ENCODE assay signal across 16 mouse cellular contexts in genomic region chr15:11835913-11836312, GRCm38 (mm10).
DNase-seq lines count a peak whose midpoint lies in the region; ATAC-seq and TF ChIP-seq lines count a peak whose summit lies in the region.
"Had no signal": no experiment of that assay in that cellular context is flagged by ENCODE, and none has a peak within 500 bp of the region (broad histone marks: within the 10 kb centered on the region; RNA-seq: fewer than 3 reads in every experiment).

No protein-coding gene starts in this region.

- H3K36me3 ChIP-seq in heart, embryonic 10.5 days, result no peaks in the 10 kb centered on the region
- H3K36me3 ChIP-seq in kidney, postnatal 0 days (ENCODE audit: insufficient read depth, low read length), result no peaks in the 10 kb centered on the region
- H3K36me3 ChIP-seq: G1E; liver, embryonic 12.5 days had no signal

- in situ Hi-C loops in Patski (cut with MboI; ENCODE audit: low pct_unique_long_range_greater_than_20kb), result no loop called here

- no peak; the same call in 1 of the 2 replicates for ATAC-seq in kidney, postnatal 0 days (replicated peaks; ENCODE audit: low FRiP score, low read depth)
- ATAC-seq in Patski, result peak; percentile 98
- ATAC-seq in monocyte, adult 5-6 weeks (replicated peaks; ENCODE audit: insufficient number of reproducible peaks, low FRiP score, low TSS enrichment, poor library complexity, severe bottlenecking), result no peak
- ATAC-seq: liver, embryonic 12.5 days had no signal

- peaks cover 10% of the 10 kb centered on the region for H3K4me1 ChIP-seq in heart, embryonic 10.5 days
- no peaks in the 10 kb centered on the region for H3K4me1 ChIP-seq in kidney, postnatal 0 days (replicated peaks; ENCODE audit: insufficient read depth, low read length)
- H3K4me1 ChIP-seq in embryonic fibroblast, embryonic 13.5 days (ENCODE audit: control insufficient read depth, insufficient read depth, low read length), result peaks cover 20% of the 10 kb centered on the region
- H3K4me1 ChIP-seq: liver, embryonic 12.5 days had no signal

- no peak overlapping the region for H3K4me2 ChIP-seq in kidney, postnatal 0 days (ENCODE audit: low read length)
- H3K4me2 ChIP-seq: liver, embryonic 12.5 days had no signal

- POLR2A ChIA-PET in Patski (lab: Charles Lee), result interaction anchor here (0.9 kb wide), 1 partner anchor 69 kb away, joined by 3 read pairs; no protein-coding TSS in a partner anchor

- no peaks in the 10 kb centered on the region for H3K27me3 ChIP-seq in heart, embryonic 10.5 days (ENCODE audit: insufficient read depth, poor library complexity, severe bottlenecking)
- H3K27me3 ChIP-seq in kidney, postnatal 0 days (ENCODE audit: insufficient read depth, low read length), result no peaks in the 10 kb centered on the region
- H3K27me3 ChIP-seq in Patski, result no peaks in the 10 kb centered on the region
- H3K27me3 ChIP-seq: liver, embryonic 12.5 days had no signal

- no peak for TF ChIP-seq POLR2A in embryonic fibroblast, embryonic 13.5 days (IDR thresholded peaks at IDR 0.05; ENCODE audit: low read depth, low read length)

- no peak overlapping the region for H3K4me3 ChIP-seq in heart, embryonic 10.5 days
- H3K4me3 ChIP-seq in kidney, postnatal 0 days (replicated peaks; ENCODE audit: low read depth, low read length), result no peak overlapping the region
- H3K4me3 ChIP-seq in embryonic fibroblast, embryonic 13.5 days (ENCODE audit: insufficient read depth, low read length), result no peak overlapping the region
- H3K4me3 ChIP-seq: liver, embryonic 12.5 days had no signal

- CTCF ChIA-PET in Patski (lab: Charles Lee), result no interaction called here

- WGBS in heart, embryonic 10.5 days, result 44% methylated on average over 1 of the region's 1 CpGs
- WGBS in kidney, postnatal 0 days, result 35% methylated on average over 1 of the region's 1 CpGs

- H3K27ac ChIP-seq in heart, embryonic 10.5 days, result 0 out of 2 replicates have a peak overlapping the region, but pooled peaks have one; percentile 59
- H3K27ac ChIP-seq in kidney, postnatal 0 days, result no peak overlapping the region
- peak overlapping the region; percentile 19; the same call in 1 of the 2 replicates for H3K27ac ChIP-seq in embryonic fibroblast, embryonic 13.5 days (ENCODE audit: insufficient read depth, low read length)
- H3K27ac ChIP-seq: liver, embryonic 12.5 days; stomach, postnatal 0 days had no signal

- TF ChIP-seq CTCF in kidney, postnatal 0 days (IDR thresholded peaks at IDR 0.05; ENCODE audit: low read depth), result no peak
- TF ChIP-seq CTCF in Patski (IDR thresholded peaks at IDR 0.05), result no peak
- no peak for TF ChIP-seq CTCF in embryonic fibroblast, embryonic 13.5 days (IDR thresholded peaks at IDR 0.05; ENCODE audit: borderline replicate concordance, insufficient read depth, low read length)

- no peaks in the 10 kb centered on the region for H3K9me3 ChIP-seq in heart, embryonic 10.5 days
- H3K9me3 ChIP-seq in kidney, postnatal 0 days (replicated peaks; ENCODE audit: low read length), result no peaks in the 10 kb centered on the region
- H3K9me3 ChIP-seq: G1E; liver, embryonic 12.5 days had no signal

- no peak for DNase-seq in heart, embryonic 10.5 days (ENCODE audit: low spot score)
- no peak for DNase-seq in heart, postnatal 4 days
- peak; percentile 76 for DNase-seq in kidney, postnatal 0 days (ENCODE audit: low spot score)
- DNase-seq in kidney, postnatal 36 days, result no peak
- DNase-seq in Patski (ENCODE audit: low read depth, low spot score), result no peak
- DNase-seq in layer of hippocampus, postnatal 14 days (ENCODE audit: low spot score in 2 of 2), result no peak
- DNase-seq: cerebellum, adult 11-12 months; heart, postnatal 14 days; lung, postnatal 36 days; spleen, adult 18-20 months; thymus, postnatal 36 days had no signal

- no peak overlapping the region for H3K9ac ChIP-seq in kidney, postnatal 0 days (ENCODE audit: low read depth, low read length)
- H3K9ac ChIP-seq: liver, embryonic 12.5 days had no signal
